Mouse (Mus musculus) midbrain, postnatal 0 days (tissue): ENCODE results near the gene 1700029P11Rik. TPM values are rescaled to one million over a fixed set of nuclear protein-coding genes. Genes with fewer than 3 reads are reported as not detected.
A peak's percentile ranks its signal among the peaks of the same experiment; 100 is the strongest.

Source experiments
- ATAC-seq: fragments of 200-750 bp; cut with Nextera tagmentation; 2 replicates; pipeline ENCODE4 v1.8.0; 2017; ENCODE audit warnings: moderate number of reproducible peaks, mild to moderate bottlenecking, moderate TSS enrichment, moderate library complexity; ENCODE audit not compliant: low FRiP score
- DNase-seq: peaks from one replicate; pipeline ENCODE4 v3.0.0-alpha.2; 2015; ENCODE audit warnings: low spot score
- H3K27ac ChIP-seq: fragments of 300-500 bp; sonication (generic); 2 replicates; pipeline ENCODE4 v1.5.1; 2014; ENCODE audit warnings: low read depth, mild to moderate bottlenecking, low read length, mixed read lengths
- H3K27me3 ChIP-seq: fragments of 300-500 bp; sonication (generic); 2 replicates; pipeline ENCODE4 v1.6.1; 2014; ENCODE audit warnings: low read length, control low read depth, mixed read lengths; ENCODE audit not compliant: insufficient read depth
- H3K36me3 ChIP-seq: fragments of 300-500 bp; sonication (generic); 2 replicates; pipeline ENCODE4 v1.6.1; 2014; ENCODE audit warnings: low read length, control low read depth, mixed read lengths; ENCODE audit not compliant: insufficient read depth
- H3K4me1 ChIP-seq: fragments of 300-500 bp; sonication (generic); 2 replicates; pipeline ENCODE4 v1.6.1; 2014; ENCODE audit warnings: mild to moderate bottlenecking, control low read depth, antibody characterized with exemption, low read length, mixed read lengths; ENCODE audit not compliant: insufficient read depth
- H3K4me2 ChIP-seq: fragments of 300-500 bp; sonication (generic); 2 replicates; pipeline ENCODE4 v1.6.1; 2014; ENCODE audit warnings: low read depth, mild to moderate bottlenecking, low read length, mixed read lengths; ENCODE audit not compliant: poor library complexity, severe bottlenecking
- H3K4me3 ChIP-seq: fragments of 300-500 bp; sonication (generic); 2 replicates; pipeline ENCODE4 v1.5.1; 2014; ENCODE audit warnings: low read depth, mild to moderate bottlenecking, low read length, moderate library complexity
- H3K9ac ChIP-seq: fragments of 300-500 bp; sonication (generic); replicated peaks from 2 replicates; pipeline ENCODE4 v1.6.1; 2014; ENCODE audit warnings: mild to moderate bottlenecking, low read length, moderate library complexity, mixed read lengths; ENCODE audit not compliant: poor library complexity, severe bottlenecking
- H3K9me3 ChIP-seq: fragments of 300-500 bp; sonication (generic); 2 replicates; pipeline ENCODE4 v1.6.1; 2016; ENCODE audit warnings: low read length, control low read depth
- CTCF ChIP-seq: IDR thresholded peaks from 2 replicates; pipeline ENCODE4 v1.5.1; 2016; ENCODE audit warnings: antibody characterized with exemption, mild to moderate bottlenecking
- WGBS: fragments of 180-500 bp; shearing (Covaris S2); extraction: QIAGEN DNeasy Blood & Tissue Kit; methylation state at CpG from one replicate; pipeline ENCODE4 v1.1.7; 2014; 5-methylcytosine and 5-hydroxymethylcytosine counted together
- polyA plus RNA-seq: library from polyadenylated mRNA; unstranded; fragments of >200 nt; fragmentation: Nextera tagmentation; extraction: Ambion mirVana; gene quantifications from 2 replicates; pipeline ENCODE4 v1.2.1, GENCODE M21; 2015
- total RNA-seq: library from RNA; depleted of rRNA; stranded (reverse); fragments of >200 nt; gene quantifications from 2 replicates; pipeline ENCODE4 v1.2.3, GENCODE M21; 2014

Gene 1700029P11Rik
- total and polyA plus RNA-seq, 2 experiments from 2014 or later = not detected

- H3K9me3 ChIP-seq = no peaks in the 10 kb centered on the region
- no peak overlapping the region for H3K4me2 ChIP-seq
- 53% methylated on average over 2 of the region's 2 CpGs for WGBS
- ATAC-seq (0 out of 2 replicates have a peak, but pooled peaks have one; percentile 34), DNase-seq (peak; percentile 44)
- TF ChIP-seq CTCF = no peak
- H3K9ac ChIP-seq = no peak overlapping the region
- no peak overlapping the region for H3K4me3 ChIP-seq
- H3K27ac ChIP-seq = 0 out of 2 replicates have a peak overlapping the region, but pooled peaks have one; percentile 38
- H3K36me3 ChIP-seq = no peaks in the 10 kb centered on the region
- no peaks in the 10 kb centered on the region for H3K4me1 ChIP-seq
- H3K27me3 ChIP-seq = no peaks in the 10 kb centered on the region
Observed at GRCm38 (mm10) chr15:81985267-81986161, 5.2 kb downstream of the 1700029P11Rik start.

GRCm38 (mm10) chr15:81987646-81988045 is 7.3 kb downstream of the 1700029P11Rik start, which contains the start of gene Xrcc6:
Xrcc6 (plus strand) TSS chr15:81987835.
- Histone ChIP-seq H3K4me2 (no peak within 1 kb of the TSS), H3K9ac (no peak within 1 kb of the TSS), H3K4me3 (no peak within 1 kb of the TSS), H3K27ac (no peak within 1 kb of the TSS), H3K4me1 (no peaks in the 10 kb centered on the region), H3K36me3 (peaks cover under 1% of the 10 kb centered on the region), H3K27me3 (no peaks in the 10 kb centered on the region), H3K9me3 (no peaks in the 10 kb centered on the region)
- no peak for TF ChIP-seq CTCF
- DNase-seq (no peak), ATAC-seq (no peak)
- 81% methylated on average over 3 of the region's 3 CpGs for WGBS

- H3K4me2 ChIP-seq = no peak overlapping the region
- H3K27me3 ChIP-seq = no peaks in the 10 kb centered on the region
- DNase-seq (peak; percentile 96), ATAC-seq (peak; percentile 66; the same call in 1 of the 2 replicates)
- H3K9me3 ChIP-seq = no peaks in the 10 kb centered on the region
- no peak overlapping the region for H3K27ac ChIP-seq
- peak; percentile 86 for TF ChIP-seq CTCF
- no peak overlapping the region for H3K9ac ChIP-seq
- no peak overlapping the region for H3K4me3 ChIP-seq
- peaks cover 16% of the 10 kb centered on the region for H3K36me3 ChIP-seq
- WGBS = 35% methylated on average over 11 of the region's 11 CpGs
- H3K4me1 ChIP-seq = no peaks in the 10 kb centered on the region
Observed at GRCm38 (mm10) chr15:81989371-81990062, 9.2 kb downstream of the 1700029P11Rik start.

DNA sequence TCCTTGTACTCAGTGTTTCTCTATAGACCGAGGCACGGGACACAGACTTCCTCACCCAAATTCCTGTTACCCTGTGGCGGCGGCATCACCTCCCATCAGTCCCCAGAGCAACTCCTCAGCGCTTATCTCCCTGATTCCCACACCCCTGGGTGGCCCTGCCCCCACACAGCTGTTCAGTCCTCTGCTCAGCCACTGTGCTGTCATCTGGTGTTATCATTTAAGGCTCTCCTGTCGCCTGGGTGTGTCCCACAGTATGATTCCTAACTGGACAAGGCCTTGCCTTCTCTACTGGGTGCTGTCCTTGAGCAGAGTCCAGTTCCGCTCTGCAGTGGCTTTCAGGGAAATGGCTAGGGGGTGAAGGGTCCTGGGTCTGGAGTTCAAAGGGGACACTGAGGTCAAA is 10.2 kb downstream of the 1700029P11Rik start:
- Histone ChIP-seq H3K9me3 (no peaks in the 10 kb centered on the region), H3K27ac (no peak overlapping the region), H3K27me3 (no peaks in the 10 kb centered on the region), H3K9ac (no peak overlapping the region), H3K36me3 (peaks cover 22% of the 10 kb centered on the region), H3K4me1 (no peaks in the 10 kb centered on the region), H3K4me2 (no peak overlapping the region), H3K4me3 (no peak overlapping the region)
- ATAC-seq = no peak
- no peak for TF ChIP-seq CTCF
- no peak for DNase-seq
- 58% methylated on average over 7 of the region's 7 CpGs for WGBS

DNA sequence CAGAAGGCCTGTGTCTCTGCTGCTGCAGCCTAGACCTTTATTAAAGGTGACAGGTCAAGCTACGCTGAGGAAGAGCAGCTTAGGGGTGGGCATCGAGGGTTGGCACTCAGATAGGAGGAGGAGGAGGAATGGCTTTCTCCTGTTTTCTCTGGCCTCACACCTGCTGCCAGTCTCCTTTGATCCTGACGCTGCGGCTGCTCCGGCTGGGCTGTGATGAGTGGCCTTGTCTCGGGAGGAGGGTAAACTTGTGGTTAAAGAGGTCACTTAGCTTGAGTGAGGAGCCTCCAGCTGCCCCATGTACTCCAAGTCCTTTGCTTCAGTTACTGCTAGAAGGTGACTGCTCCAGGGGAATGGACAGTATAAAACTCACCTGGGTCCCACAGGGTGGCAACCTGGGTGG is 13.7 kb downstream of the 1700029P11Rik start:
- no peak for ATAC-seq
- Histone ChIP-seq H3K9me3 (no peaks in the 10 kb centered on the region), H3K36me3 (peaks cover 50% of the 10 kb centered on the region), H3K27me3 (no peaks in the 10 kb centered on the region), H3K4me1 (no peaks in the 10 kb centered on the region), H3K9ac (no peak overlapping the region), H3K4me2 (no peak overlapping the region), H3K27ac (no peak overlapping the region), H3K4me3 (no peak overlapping the region)
- TF ChIP-seq CTCF = no peak
- WGBS = 83% methylated on average over 6 of the region's 6 CpGs
- no peak for DNase-seq

DNA sequence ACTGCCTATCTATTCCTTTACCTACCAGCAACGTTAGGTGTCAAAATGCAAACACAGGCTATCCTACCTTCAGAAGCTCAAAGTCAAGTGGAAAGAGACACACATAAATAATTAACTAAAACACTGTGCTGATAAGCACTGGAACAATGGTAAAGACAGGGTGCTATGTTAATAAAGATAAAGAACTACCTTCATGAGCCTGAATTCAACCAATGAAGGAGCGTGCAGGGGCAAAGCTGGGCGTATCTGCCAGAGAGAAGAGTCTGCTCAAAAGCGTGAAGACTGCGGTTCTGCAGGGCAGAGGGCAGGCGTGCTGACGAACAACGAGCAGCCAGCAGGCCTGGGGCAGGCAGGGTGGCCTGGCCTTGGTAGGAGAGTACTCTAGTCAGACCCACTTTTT is 23.9 kb downstream of the 1700029P11Rik start:
- Histone ChIP-seq H3K36me3 (peaks cover 18% of the 10 kb centered on the region), H3K9ac (no peak overlapping the region), H3K4me1 (no peaks in the 10 kb centered on the region), H3K4me3 (no peak overlapping the region), H3K9me3 (no peaks in the 10 kb centered on the region), H3K27ac (no peak overlapping the region), H3K27me3 (no peaks in the 10 kb centered on the region), H3K4me2 (no peak overlapping the region)
- no peak for DNase-seq
- 93% methylated on average over 8 of the region's 8 CpGs for WGBS
- no peak for TF ChIP-seq CTCF
- no peak for ATAC-seq
